Comparison of ENCODE assay signal across 27 mouse cellular contexts in genomic region chr16:56949085-56949484, GRCm38 (mm10). TPM values are rescaled to one million over a fixed set of nuclear protein-coding genes. Genes with fewer than 3 reads are reported as not detected.
DNase-seq lines count a peak whose midpoint lies in the region; TF ChIP-seq lines count a peak whose summit lies in the region.
"Had no signal": no experiment of that assay in that cellular context is flagged by ENCODE, and none has a peak within 500 bp of the region (broad histone marks: within the 10 kb centered on the region; RNA-seq: fewer than 3 reads in every experiment).

No protein-coding gene starts in this region.

- dilution Hi-C loops in CH12.LX (cut with MboI; ENCODE audit: extremely low pct_ligation_motif_present, extremely low pct_unique_long_range_greater_than_20kb, low sequenced_read_pairs): no loop called here

- in situ Hi-C loops in CH12.LX (cut with MboI; ENCODE audit: low pct_ligation_motif_present, low pct_unique_long_range_greater_than_20kb, low sequenced_read_pairs): no loop called here

- TF ChIP-seq EP300 in CH12.LX (IDR thresholded peaks at IDR 0.05; ENCODE audit: low read length): no peak

- H3K9me3 ChIP-seq in CH12.LX (replicated peaks; ENCODE audit: low read length): no peaks in the 10 kb centered on the region
- no peaks in the 10 kb centered on the region for H3K9me3 ChIP-seq in forebrain, embryonic 10.5 days
- H3K9me3 ChIP-seq: G1E had no signal

- H3K4me2 ChIP-seq in CH12.LX (ENCODE audit: insufficient read depth, low read depth, poor library complexity, severe bottlenecking): no peak overlapping the region

- H3K4me1 ChIP-seq in CH12.LX (ENCODE audit: control insufficient read depth in 1 of 2, insufficient read depth in 2 of 2): no peaks in the 10 kb centered on the region
- H3K4me1 ChIP-seq in kidney, adult 2 months (ENCODE audit: control insufficient read depth, insufficient read depth, low read length): no peaks in the 10 kb centered on the region
- H3K4me1 ChIP-seq in forebrain, embryonic 10.5 days: no peaks in the 10 kb centered on the region

- TF ChIP-seq CTCF in C2C12 (IDR thresholded peaks at IDR 0.05; ENCODE audit: control insufficient read depth, insufficient read depth, insufficient read length): no peak
- no peak for TF ChIP-seq CTCF in CH12.LX (conservative IDR thresholded peaks at IDR 0.05 in 1 of 2, IDR thresholded peaks at IDR 0.05 in 1 of 2; ENCODE audit: low read depth in 2 of 2, low read length in 2 of 2)
- TF ChIP-seq CTCF in kidney, adult 2 months (conservative IDR thresholded peaks at IDR 0.05; ENCODE audit: insufficient read depth, insufficient read length, low read depth, low read length): no peak

- DNase-seq in CH12.LX (ENCODE audit: extremely low read depth): peak; percentile 2
- peak; percentile 2 for DNase-seq in NIH3T3 (ENCODE audit: low read depth)
- no peak for DNase-seq in kidney, adult 2 months
- DNase-seq in forebrain, embryonic 10.5 days (ENCODE audit: extremely low spot score, low spot score): no peak
- no peak for DNase-seq in kidney, adult 11 months
- DNase-seq: adrenal gland, adult 2 months; adrenal gland, adult 8-10 months; adrenal gland, postnatal 10 days; adrenal gland, postnatal 14 days; adrenal gland, postnatal 25 days; adrenal gland, postnatal 36 days; B cell, adult 2 months; cerebellum, adult 11 months; cerebellum, adult 11-12 months; cerebellum, adult 18-20 months; cerebellum, adult 2 months; cerebellum, adult 8-10 months; cerebellum, adult 9-10 months had no signal

- H3K79me2 ChIP-seq in C2C12 (ENCODE audit: control insufficient read depth, insufficient read depth) (no peaks in the 10 kb centered on the region), CH12.LX (replicated peaks; ENCODE audit: control insufficient read depth, extremely low read depth, insufficient read depth, poor library complexity, severe bottlenecking) (no peaks in the 10 kb centered on the region)

- WGBS in kidney, adult 2 months: 81% methylated on average over 5 of the region's 5 CpGs
- 93% methylated on average over 5 of the region's 5 CpGs for WGBS in forebrain, embryonic 10.5 days

- H3K4me3 ChIP-seq in C2C12 (ENCODE audit: insufficient read depth, poor library complexity, severe bottlenecking) (no peak overlapping the region), CH12.LX (replicated peaks in 1 of 3; ENCODE audit: low read depth in 2 of 3, low read length in 2 of 3, poor library complexity in 1 of 3) (no peak overlapping the region)
- H3K4me3 ChIP-seq in kidney, adult 2 months (ENCODE audit: insufficient read depth, low read depth, low read length): no peak overlapping the region
- no peak overlapping the region for H3K4me3 ChIP-seq in forebrain, embryonic 10.5 days

- H3K27me3 ChIP-seq in C2C12 (ENCODE audit: control insufficient read depth, insufficient read depth, insufficient read length) (no peaks in the 10 kb centered on the region), CH12.LX (replicated peaks) (no peaks in the 10 kb centered on the region)
- H3K27me3 ChIP-seq in kidney, adult 2 months (replicated peaks; ENCODE audit: control insufficient read depth, insufficient read depth, low read length): no peaks in the 10 kb centered on the region
- no peaks in the 10 kb centered on the region for H3K27me3 ChIP-seq in forebrain, embryonic 10.5 days (ENCODE audit: poor library complexity, severe bottlenecking)

- H3K36me3 ChIP-seq in C2C12 (ENCODE audit: control insufficient read depth, insufficient read depth): no peaks in the 10 kb centered on the region
- H3K36me3 ChIP-seq in CH12.LX (replicated peaks in 1 of 2; ENCODE audit: control insufficient read depth in 1 of 2, insufficient read depth in 1 of 2, low read length in 1 of 2): no peaks in the 10 kb centered on the region
- H3K36me3 ChIP-seq in kidney, adult 2 months (ENCODE audit: control insufficient read depth, insufficient read depth, low read length): no peaks in the 10 kb centered on the region
- no peaks in the 10 kb centered on the region for H3K36me3 ChIP-seq in forebrain, embryonic 10.5 days (replicated peaks)
- H3K36me3 ChIP-seq: G1E had no signal

- no peak for TF ChIP-seq POLR2A in CH12.LX (IDR thresholded peaks at IDR 0.05; ENCODE audit: low read depth, low read length)
- no peak for TF ChIP-seq POLR2A in kidney, adult 2 months (IDR thresholded peaks at IDR 0.05; ENCODE audit: low read depth, low read length)

- H3ac ChIP-seq in C2C12 (ENCODE audit: control insufficient read depth, insufficient read length, low read depth): no peak overlapping the region

- no peak overlapping the region for H3K9ac ChIP-seq in CH12.LX (ENCODE audit: insufficient read depth, low read depth)

- H3K79me3 ChIP-seq in C2C12 (ENCODE audit: low read depth): no peaks in the 10 kb centered on the region

- H3K27ac ChIP-seq in CH12.LX (ENCODE audit: insufficient read depth, low read depth): no peak overlapping the region
- H3K27ac ChIP-seq in kidney, adult 2 months (ENCODE audit: insufficient read depth, low read depth, low read length): no peak overlapping the region
- H3K27ac ChIP-seq in forebrain, embryonic 10.5 days: no peak overlapping the region

- no peak for TF ChIP-seq RAD21 in CH12.LX (IDR thresholded peaks at IDR 0.05; ENCODE audit: low read depth, low read length)

TF ChIP-seq in C2C12, 6 proteins besides CTCF, POLR2A, EP300 and RAD21:
- TF ChIP-seq USF1 (IDR thresholded peaks at IDR 0.05; ENCODE audit: low read depth): peak; percentile 61
- no peak for TF ChIP-seq MAX (IDR thresholded peaks at IDR 0.05)
- TF ChIP-seq MYOD1 (IDR thresholded peaks at IDR 0.05; ENCODE audit: control insufficient read depth, insufficient read length, low read depth): no peak

TF ChIP-seq in CH12.LX, 34 proteins besides CTCF, POLR2A, EP300 and RAD21:
- TF ChIP-seq PAX5 (IDR thresholded peaks at IDR 0.05; ENCODE audit: low read length): no peak
- TF ChIP-seq USF2 (conservative IDR thresholded peaks at IDR 0.05; ENCODE audit: low read depth, low read length): peak; percentile 70
- no peak for TF ChIP-seq UBTF (IDR thresholded peaks at IDR 0.05; ENCODE audit: low read depth, low read length)
- no peak for TF ChIP-seq MAZ (IDR thresholded peaks at IDR 0.05; ENCODE audit: low read depth, low read length)
- TF ChIP-seq TBP (conservative IDR thresholded peaks at IDR 0.05; ENCODE audit: low read depth, low read length): no peak
- TF ChIP-seq ETS1 (conservative IDR thresholded peaks at IDR 0.05; ENCODE audit: low read depth, low read length): no peak
- TF ChIP-seq BHLHE40 (IDR thresholded peaks at IDR 0.05; ENCODE audit: low read depth, low read length): peak; percentile 68
- TF ChIP-seq NRF1 (IDR thresholded peaks at IDR 0.05; ENCODE audit: low read depth, low read length): no peak
- peak; percentile 64 for TF ChIP-seq USF1 (IDR thresholded peaks at IDR 0.05; ENCODE audit: low read depth, low read length)

RNA-seq across cellular contexts. Expression of gene Lnp1, which starts 21.2 kb away (rescaled TPM):
- polyA plus RNA-seq in C2C12 (2012; fragmentation: generic; extraction: Trizol) (not detected), CH12.LX (2012; ENCODE audit: insufficient read length, low read depth) (not detected in 2 replicates)
- total RNA-seq in CH12.LX (2012; rRNA removed) (not detected in 2 replicates), CH12.LX (2014; rRNA removed) (not detected in 2 replicates)
- polyA plus RNA-seq in kidney, adult 2 months (2012; rRNA removed): not detected in 2 replicates
- not detected in 2 replicates for polyA plus RNA-seq in forebrain, embryonic 10.5 days (2016; fragmentation: Nextera tagmentation; extraction: Ambion mirVana)
- total RNA-seq: adrenal gland, adult 18-20 months; adrenal gland, adult 2 months; adrenal gland, adult 8-10 months; adrenal gland, postnatal 10 days; adrenal gland, postnatal 14 days; adrenal gland, postnatal 25 days; adrenal gland, postnatal 36 days; adrenal gland, postnatal 4 days; ES-E14; G1E; MEL had no signal
- polyA plus RNA-seq: activated CD4-positive, CD25-positive, alpha-beta regulatory T cell, adult 4 months; adrenal gland, adult 2 months; CD4-positive, CD25-positive, alpha-beta regulatory T cell, adult 4 months; G1E; Patski had no signal

Comparison
In these comparisons a context has a peak if more than half of its experiments do, and no peak if none do; other contexts are left out.
1. DNase-seq: peak in CH12.LX (single experiment) and NIH3T3 (single experiment); none in kidney, adult 2 months (single experiment), forebrain, embryonic 10.5 days (single experiment) and kidney, adult 11 months (single experiment).